Mouse (Mus musculus) cerebellum, adult 8-10 months (tissue): ENCODE data around the gene Crybb2.
"Not testable (repeated sequence)": the region's sequence is repeated elsewhere in the genome, so short reads cannot be mapped to it uniquely, and the experiment has no call there.

ENCODE experiments used
- DNase-seq: peaks from one replicate; pipeline ENCODE4 v3.0.0; 2022

Gene Crybb2

DNA sequence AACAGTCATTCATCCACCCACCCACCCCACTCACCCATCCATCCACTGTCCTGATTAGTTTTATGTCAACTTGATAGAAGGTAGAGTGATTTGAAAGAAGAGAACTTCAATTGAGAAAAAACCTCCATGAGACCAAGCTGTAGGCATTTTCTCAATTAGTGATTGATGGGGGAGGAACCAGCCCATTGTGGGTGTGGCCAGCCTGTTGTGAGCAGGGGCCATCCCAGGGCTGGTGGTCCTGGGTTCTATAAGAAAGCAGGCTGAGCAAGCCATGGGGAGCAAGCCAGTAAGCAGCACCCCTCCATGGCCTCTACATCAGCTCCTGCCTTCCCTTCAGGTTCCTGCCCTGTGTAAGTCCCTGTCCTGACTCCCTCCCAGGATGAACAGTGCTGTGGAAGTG lies at the start of gene Crybb2:
Gene Crybb2, minus strand, starts transcription at position 101 of the 400 bp plus-strand sequence.
- no peak for DNase-seq

DNA sequence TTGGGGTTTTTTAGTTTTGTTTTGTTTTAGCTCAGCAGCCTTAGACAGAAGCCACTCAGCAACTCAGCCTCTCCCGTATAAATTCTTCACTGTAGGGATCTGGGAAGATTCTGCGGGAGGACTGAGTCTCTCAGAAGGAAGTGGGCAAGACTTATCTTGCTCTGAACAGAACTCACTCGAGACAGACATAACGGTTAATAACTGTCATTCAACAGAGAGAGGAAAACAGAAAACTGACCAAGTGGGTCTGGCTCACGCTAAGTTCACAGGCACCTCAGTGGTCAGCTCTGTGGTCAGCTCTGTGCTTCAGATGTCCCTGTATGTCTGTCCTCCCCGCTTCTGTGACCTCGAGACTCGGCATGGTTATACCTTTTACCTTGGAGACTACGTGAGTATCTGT lies 49.4 kb upstream of the Crybb2 start:
- no peak for DNase-seq

DNA sequence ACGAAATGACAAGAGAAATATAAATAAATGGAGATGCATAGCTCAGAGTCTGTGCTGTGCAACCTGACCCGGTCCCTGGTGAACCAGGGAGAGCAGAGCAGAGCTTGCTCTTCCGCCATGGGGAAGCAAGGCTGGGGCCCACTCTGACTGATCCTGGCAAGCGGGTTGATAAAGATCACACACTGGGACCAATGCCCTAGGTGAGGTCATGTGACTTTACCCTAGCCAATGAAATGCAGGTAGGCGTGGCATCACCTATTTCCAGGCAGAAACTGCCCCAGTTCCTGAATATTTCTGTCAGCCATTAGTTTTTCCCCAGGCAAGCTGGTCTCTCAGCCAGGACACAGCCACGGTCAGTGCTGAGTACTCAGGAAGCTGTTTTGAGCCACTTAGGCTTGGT lies 48.8 kb upstream of the Crybb2 start:
- DNase-seq = no peak

DNA sequence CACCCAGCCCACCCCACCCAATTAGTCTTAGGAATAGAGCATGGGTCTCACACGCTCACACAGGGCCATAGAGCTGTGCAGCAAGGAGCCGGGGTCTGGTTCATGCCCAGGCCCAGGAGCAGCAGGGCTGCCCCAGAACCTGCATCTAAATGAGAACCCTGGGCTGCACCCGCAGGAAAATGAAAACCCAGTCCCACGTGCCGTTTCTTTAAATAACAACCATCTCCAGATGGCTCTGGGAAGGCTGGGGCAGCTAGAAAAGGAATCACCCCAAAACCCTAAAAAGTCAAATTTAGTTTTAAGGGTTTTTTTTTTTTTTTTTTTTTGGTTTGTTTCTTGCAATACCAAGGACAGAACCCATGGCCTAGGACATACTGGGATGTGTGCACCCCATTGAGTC lies 47.4 kb upstream of the Crybb2 start:
- no peak for DNase-seq

DNA sequence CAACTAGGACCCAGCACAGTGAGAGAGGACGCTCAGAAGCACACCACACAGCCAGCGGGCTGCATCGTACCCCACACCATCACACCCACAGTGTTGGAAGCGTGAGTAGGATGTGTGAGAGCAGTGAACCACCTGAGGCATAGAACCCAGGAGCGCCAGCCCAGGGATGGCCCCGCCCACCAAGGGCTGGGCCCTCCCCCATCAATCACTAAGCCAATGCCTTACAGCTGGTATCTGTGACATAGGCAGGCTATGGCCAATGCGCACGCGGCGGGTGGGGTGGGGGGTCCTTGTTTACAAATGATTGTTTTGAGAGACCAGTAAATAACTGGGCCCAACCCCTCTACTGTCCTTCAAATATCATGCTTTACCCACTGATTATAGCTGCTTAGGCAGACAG lies 46.0 kb upstream of the Crybb2 start:
- DNase-seq = no peak

DNA sequence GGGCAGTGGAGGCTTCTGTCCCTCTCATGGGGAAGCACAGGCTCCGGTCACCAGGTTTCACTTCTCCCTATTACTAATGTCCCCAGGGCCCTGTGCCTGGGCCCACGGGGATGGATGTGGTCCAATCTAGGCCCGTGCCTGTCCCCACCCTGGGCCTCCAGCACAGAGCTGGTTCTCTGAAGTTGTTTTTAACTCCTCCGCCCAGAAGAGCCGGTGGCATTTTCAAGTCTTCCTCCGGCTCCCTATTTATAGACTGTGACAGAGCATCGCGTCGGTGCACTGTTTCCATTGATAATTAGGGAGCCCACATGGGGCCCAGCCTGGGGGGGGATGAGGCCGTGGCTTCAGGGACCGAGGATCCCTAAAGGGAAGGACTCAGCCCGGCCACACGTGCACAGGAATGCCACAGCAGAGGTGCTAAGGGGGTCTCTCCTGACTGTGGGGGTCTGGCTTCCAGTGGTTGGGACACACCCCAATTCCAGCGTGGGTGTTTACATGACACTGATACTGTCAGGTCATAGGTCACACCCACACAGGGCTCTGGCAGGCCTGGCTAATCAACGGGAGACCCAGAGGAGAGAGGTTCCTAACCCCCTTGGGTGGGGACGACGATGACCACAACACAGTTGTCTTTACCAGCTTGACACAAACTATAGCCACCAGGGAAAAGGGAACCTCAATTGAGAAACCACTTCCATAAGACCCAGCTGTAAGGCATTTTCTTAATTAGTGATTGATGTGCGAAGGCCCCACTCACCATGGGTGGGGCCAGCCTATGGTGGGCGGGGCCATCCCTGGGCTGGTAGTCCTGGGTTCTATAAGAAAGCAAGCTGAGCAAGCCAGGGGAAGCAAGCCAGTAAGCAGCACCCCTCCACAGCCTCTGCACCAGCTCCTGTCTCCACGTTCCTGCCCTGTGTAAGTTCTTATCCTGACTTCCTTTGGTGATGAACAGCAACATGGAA lies 44.6 kb upstream of the Crybb2 start:
- DNase-seq = no peak

DNA sequence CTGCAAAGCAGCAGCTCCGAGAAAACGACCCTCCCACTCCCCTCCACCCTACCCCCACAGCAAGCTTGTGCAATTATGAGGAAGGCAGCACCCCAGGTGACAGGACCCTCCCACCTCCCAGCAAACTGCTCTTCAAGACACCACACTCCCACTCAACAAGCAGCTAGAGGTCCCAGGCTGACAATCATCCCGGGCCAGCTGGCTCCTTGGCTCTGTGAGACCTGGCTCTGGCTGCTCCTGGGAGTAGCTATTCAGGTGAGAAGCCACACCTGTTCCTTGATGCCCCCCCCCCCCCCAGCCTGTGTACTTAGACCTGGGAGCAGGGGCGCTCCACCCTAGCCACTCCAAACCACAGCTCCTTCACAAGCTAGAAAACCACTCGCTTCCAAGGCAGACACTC lies 43.2 kb upstream of the Crybb2 start:
- DNase-seq = no peak

DNA sequence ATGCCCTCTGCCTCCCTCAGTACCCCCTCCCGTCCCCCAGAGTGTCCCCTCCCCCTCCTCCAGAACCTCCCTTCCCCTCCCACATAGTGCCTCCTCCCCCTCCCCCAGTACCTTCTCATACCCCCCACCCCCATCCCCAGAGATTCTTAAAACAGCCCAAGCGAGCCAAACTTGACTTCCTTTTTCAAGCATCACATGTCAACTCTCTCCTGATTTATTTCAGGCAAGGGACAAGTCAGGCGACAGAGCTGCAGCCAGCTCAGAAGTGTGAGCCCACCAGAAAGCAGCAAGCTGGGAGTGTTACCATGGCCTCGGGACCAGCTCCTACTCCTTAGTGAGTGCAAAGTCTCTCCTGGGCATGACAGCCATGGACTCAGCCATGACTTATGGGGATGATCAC lies 41.4 kb upstream of the Crybb2 start:
- DNase-seq = no peak

DNA sequence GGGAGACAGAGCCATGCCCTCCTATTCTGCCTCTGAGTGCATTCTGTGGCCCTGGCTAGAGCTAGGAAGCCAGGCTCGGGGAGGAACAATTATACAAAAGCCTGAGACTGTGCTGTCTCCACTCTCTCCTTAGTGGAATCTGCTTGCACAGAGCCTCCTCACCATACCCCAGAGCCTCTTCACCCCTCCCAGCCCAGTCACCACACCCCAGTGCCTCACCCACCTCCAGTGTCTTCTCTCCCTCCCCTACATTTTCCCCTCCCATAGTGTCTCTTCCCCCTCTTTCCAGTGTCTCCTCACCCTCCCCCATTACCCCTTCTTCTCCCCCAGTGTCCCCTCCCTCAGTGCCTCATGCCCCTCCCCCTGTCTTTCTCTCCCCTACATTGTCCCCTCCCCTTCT lies 41.0 kb upstream of the Crybb2 start:
- no peak for DNase-seq

DNA sequence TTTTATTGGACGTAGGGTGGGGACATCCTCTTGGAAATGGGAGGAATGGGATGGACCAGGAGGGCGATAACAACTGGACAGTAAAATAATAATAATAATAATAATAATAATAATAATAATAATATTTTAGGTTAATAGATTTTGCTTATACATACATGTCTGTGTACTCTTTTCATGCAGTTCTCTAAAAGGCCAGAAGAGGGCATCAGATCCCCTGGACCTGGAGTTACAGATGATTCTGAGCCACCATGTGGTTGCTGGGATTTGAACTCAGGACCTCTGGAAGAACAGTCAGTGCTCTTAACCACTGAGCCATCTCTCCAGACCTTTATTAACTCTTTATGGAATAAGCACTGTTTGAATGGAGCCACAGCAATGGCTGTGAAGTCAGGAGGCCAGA lies 39.7 kb upstream of the Crybb2 start:
- not testable (repeated sequence) for DNase-seq

DNA sequence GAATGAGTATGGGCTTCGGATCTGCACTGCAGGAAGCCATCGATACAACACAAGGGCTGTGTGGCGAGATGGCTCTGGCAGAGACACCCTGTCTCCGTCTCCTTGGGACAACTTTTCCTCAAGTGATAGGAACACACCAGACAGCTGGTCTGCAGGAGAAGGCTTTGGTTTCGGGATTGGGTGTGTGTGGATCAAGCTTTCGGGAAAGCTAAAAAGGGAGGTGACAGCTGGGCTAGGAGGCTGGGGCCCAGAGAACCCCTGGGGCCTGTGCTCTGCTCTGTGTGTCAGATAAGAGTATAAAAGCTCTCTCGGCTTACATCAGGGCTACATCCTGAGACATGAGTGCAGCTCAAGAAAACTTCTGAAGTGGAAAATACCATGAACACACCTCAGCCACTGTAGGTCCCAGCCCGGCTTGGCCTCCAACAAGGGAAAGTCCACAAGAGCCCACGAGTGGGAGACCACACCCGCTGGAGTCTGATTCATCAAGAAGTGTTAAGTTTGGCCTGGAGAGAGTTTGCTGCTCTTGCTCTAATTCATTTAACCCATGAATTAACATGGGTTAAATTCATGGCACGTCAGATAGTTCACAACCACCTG lies 38.3 kb upstream of the Crybb2 start:
- DNase-seq = no peak

DNA sequence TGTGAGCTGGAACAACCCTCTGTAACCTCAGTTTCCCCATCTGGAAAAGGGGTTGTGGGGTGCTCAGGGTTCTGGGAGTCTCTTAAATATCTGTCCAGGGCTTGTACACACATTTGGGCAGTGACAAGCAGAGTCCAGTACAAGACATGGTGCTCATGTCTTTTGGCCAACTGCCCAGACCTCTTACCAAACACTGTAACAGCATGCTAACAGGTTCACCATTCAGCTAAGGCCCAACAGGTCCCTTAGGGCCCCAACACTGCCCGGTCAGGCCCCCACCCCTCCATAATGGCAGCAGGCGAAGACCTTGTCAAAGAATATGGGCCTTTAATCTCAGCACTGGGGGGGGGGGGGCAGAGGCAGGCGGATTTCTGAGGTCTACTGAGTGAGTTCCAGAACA lies 37.8 kb upstream of the Crybb2 start:
- DNase-seq = no peak

DNA sequence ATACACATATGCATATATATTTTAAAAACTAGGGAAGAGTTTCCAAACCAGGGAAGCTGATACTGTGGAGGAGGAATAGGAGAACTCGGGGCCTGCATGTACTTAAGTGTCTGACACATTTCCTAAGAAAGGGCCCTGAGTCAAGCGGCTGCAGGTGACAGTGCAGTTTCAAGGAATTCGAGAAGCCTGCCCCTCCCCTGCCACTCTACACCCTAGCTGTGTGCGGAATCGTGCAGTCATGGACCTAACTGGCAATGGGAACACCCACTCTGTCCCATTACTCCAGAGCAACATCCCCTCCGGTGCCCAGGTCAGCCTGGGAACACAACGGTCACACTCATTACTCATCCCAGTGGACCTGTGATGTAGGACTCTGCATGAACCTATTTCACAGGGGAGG lies 36.7 kb upstream of the Crybb2 start:
- DNase-seq = no peak

DNA sequence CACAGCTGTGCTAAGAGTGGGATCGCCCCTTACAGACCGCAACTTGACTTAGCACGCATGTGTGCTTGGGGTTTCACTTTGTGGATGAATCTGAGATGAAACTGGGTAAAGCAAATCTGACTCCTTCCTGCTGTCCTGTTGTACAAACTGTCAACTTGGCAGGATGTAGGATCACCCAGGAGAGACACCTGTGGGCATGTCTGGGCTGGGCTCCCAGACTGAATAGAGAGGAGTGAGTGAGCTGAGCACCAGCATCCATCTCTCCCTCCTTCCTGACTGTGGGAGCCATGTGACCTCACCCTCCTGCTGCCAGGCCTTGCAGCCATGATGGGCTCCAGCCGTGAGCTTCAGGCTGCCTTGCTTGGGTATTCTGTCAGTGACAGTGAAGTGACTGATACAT lies 35.6 kb upstream of the Crybb2 start:
- DNase-seq = no peak

DNA sequence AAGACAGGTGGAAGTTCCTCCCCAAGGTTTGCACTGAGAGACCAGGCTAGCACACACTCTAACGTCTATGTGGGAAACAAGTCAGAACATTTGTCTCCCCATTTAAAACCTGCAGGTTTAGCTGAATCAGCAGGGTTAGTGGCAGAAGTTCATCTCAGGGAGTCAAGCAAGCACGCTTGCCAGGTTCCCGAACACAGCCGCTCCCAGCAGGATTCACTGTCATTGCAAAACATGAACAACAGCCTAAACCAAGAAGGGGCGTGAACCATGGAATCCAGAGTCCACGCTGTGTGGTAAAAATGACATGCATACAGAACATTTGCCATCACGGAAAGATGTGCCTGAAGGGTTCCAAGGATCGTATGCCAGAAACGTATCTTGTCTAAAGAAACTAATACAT lies 35.1 kb upstream of the Crybb2 start:
- DNase-seq = no peak

DNA sequence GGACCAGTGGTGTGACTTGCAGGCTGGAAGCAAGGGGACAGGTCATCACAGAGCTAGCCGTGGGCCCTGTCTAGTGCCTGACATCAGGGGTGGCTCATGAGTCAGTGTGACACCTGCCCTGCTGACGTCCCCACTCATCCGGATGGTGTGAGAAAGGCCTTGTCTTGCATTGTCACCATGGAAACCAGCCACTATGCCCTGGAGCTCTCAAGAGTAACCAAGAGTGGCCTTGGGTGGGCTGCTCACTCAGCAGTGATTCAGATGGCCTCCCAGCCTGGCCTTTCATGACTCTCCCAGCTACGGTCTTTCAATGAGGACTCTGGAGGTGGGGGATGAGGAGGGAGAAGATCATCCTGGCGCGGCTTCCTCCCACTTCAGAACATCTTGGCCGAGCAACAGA lies 32.5 kb upstream of the Crybb2 start:
- DNase-seq = no peak

DNA sequence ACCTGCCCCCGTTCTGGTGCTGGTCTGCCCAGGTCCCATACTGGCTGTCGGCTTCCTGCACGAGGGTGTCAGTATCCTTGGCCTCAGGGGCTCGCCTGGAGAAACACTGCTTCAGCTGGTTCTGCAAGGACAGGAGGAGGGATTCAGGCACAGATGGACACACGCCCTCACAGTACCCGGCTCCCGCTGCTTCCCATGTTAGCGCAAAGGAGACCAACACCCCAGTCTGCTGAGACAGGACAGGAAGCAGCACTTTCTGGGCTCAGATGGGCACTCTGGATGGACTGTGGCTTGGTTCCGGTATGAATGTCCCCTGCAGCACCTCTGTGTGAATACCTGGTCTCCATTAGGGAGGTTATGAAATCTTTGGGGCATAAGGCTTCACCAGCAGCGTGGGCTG lies 31.5 kb upstream of the Crybb2 start:
- no peak for DNase-seq

DNA sequence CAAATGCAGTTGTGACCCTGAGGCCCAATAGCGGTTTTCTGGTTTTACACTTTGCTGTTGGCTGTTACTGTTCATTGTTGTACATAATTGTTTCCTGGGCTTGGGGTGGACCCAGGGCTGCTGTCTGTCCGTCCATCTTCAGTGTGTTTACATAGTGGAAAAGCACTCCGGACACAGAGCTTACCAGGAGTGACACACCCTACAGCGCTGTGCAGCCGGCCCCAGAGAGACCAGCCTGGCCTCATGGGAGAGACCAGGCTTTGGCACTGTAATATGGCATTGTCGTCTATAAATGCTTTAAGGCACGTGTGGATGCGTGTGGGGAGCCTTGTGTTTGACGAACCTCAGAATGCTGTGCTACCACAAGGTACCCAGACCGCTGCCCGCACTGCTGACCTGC lies 30.5 kb upstream of the Crybb2 start:
- DNase-seq = no peak

DNA sequence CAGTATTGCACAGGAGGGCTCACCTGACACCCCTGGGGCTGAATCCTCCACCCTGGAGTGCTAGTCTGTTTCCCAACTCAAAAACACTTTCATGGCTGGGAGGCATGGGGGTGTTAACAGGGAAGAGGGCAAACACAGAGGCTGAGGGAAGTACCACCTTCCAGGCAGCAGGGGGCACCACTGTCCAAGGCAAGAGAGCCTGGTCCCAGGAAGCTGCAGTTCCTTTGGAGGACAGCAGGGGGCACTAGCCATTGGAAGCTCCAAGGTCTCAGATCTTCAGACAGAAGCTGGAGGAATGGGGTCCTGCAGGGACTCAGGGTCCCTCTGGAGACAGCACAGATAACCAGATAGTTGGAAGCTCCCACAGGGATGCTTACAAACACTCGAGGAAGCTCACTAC lies 29.6 kb upstream of the Crybb2 start:
- peak; percentile 86 for DNase-seq

DNA sequence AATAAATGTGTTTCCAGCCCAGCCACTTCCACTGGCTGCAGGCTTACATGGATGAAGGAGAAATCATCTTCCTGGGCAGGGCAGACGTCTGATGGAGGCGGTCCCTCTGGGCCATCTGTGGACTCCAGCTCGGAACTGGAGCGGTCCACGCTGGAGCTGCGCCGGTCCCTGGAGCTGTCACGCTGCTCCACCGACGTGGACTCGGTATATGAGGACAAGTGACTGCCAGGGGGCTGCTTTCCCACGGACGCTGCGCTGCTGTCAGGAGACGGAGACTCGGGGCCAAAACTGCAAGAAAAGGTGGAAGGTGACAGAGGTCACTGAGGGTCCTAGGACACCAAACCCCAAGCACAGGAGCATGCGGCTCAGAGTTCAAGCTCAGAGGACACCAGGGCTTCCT lies 27.6 kb upstream of the Crybb2 start:
- DNase-seq = no peak

DNA sequence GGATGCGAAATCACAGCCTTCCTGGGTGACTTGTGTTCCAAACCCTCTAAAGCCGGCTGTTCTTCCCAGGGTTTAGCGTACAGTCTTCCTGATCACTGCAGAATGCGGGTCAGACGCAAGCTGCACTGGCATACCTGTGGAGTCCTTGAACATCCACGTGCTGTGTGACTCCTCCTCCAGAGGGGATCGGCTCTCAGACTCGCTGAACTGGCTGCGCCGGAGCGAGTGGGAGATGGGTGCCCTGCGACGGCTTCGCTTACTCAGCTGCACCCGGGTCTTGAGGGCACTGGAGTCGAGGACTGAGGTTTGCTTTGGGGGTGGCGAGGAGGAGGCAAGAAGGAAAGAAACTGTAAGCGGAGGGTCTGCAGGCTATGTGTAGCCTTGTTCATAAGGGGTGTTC lies 25.5 kb upstream of the Crybb2 start:
- no peak for DNase-seq

DNA sequence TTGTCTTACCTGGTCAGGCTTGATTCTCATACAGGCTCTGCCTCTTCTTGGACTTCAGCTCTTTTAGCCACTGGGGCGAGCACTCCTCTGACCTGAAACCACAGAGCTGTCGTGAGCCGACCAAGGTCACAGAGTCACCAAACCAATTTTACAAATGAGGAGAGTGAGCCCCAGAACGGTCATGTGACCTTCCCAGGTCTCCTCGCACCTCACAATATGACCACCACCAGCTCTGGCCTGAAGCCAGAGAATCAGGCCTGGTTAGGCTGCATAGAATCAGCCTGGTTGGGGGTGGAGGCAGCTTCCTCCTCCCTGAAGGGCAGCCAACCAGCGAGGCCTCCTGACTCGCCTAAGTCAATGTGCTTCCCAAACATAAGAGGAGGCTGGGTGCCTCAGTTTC lies 22.5 kb upstream of the Crybb2 start:
- DNase-seq = no peak

DNA sequence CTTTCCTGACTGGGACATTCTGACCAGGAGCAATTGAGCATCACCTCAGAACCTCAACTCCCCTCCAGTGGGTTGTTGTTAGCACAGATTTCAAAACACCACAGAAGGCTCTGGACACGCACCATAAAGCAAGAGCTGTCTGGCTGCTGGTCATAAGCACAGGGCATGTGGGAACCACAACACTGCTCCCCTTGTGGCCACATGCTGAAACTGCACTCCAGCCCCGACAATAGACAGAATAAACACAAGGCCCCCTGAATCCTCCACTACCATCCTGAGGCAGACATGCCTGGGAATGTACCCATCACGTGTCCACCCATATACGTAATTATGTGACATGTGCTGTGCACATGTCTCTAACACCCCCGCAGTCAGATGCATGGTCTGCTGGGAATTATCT lies 21.2 kb upstream of the Crybb2 start:
- peak; percentile 35 for DNase-seq

DNA sequence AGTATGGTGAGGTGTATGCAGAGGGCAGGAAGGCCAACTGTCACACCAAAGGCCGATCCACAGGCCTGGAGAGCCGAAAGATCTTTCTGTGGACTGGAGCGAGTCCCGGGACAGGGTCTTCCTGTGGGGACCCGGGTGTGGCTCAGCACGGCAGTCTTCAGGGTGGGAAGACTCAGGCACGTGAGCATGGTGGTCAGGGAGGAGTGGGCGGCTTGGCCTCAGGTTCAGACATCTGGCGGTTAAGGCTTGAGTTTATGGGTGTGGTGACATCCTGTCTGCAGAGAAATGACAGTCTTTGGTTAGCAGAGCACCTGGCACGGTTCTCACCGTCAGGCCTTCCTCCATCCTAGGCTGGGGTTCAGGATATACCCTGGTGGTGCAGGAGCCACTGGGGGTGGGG lies 20.8 kb upstream of the Crybb2 start:
- no peak for DNase-seq
